Mouse (Mus musculus): ENCODE measurements around the gene Jak3.
"Not testable (repeated sequence)": the region's sequence is repeated elsewhere in the genome, so short reads cannot be mapped to it uniquely, and the experiment has no call there.

Jak3 gene

GRCm38 (mm10) chr8:71687616-71688015 is 11.5 kb downstream of the Jak3 start:
- peak; percentile 5 for DNase-seq

- no peak for DNase-seq
Measured at GRCm38 (mm10) chr8:71689028-71689427, 12.9 kb downstream of the Jak3 start, which contains the start of gene Insl3. TSS of gene Insl3 (plus strand) at chr8:71689214.

DNA sequence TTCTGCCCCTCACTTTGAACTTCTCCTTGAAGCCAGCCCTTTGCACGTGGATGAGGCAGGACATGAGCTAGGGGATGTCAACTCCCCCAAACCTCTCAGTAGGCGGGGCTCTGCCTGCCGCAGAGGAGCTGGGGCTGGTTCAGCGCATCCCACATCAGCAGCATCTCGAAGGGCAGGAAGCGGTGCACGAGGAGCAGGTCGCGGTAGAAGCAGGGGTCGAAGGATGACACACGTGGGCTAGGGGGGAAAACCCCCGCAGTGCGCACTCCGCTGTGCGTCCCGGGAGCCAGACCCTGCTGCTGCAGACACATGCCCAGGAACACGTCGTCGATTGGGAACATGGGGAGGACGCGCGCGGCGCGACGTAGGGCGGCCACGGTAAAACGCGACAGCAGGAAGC is 16.4 kb downstream of the Jak3 start:
- DNase-seq, result peak; percentile 5

- peak; percentile 15 for DNase-seq
Measured at GRCm38 (mm10) chr8:71693166-71694041, 17.3 kb downstream of the Jak3 start.

DNA sequence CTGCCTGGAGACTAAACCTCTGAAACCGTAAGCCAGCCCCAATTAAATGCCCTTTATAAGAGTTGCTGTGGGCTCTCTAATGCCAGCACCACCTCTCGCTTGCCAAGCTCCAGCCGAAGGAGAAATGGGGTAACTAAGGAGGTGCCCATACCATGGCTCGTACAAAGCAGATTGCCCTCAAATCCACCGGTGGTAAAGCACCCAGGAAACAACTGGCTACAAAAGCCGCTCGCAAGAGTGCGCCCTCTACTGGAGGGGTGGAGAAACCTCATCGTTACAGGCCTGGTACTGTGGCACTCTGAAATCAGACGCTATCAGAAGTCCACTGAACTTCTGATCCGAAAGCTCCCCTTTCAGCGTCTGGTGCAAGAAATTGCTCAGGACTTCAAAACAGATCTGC is 19.4 kb downstream of the Jak3 start:
- DNase-seq, result not testable (repeated sequence)

GRCm38 (mm10) chr8:71700493-71701269 is 24.6 kb downstream of the Jak3 start:
- DNase-seq, result no peak

DNA sequence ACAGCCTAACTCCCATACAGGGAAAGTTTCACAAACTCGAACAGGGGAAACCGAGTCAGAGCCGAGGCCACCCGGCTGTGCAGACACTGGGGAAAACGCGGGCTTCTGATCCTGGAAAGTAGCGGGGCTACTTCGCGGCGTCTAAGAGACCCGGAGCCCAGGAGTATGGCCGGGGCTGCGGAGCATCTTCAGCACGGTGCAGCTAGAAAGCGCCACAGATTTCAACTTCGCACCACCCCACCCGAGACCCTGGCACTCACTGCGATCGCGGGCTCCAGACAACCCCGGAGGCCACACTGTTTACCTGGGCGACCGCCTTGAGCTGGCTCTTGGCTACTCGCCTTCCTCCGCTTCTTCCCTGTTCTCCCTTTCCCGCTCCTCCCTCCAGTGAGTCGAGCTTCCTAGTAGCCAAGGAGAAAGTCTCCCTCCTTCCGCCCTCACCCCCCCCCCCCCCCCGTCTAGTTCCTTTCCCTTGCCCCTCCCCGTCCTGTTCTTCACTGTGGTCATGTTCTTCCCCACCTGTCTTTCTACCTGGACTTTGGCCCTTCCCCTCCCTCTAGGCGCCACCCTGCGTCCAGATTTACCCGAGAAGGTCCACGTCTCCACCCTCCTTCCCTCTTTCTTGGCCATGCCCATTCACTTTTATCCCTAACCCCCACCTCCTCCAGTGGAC is 25.5 kb downstream of the Jak3 start, which contains the start of gene B3gnt3:
Gene B3gnt3, minus strand, starts transcription at position 376 of the 673 bp plus-strand sequence.
- no peak for DNase-seq

- DNase-seq, result no peak
Measured at GRCm38 (mm10) chr8:71702087-71702432, 26.0 kb downstream of the Jak3 start.

- DNase-seq, result no peak
Measured at GRCm38 (mm10) chr8:71702923-71703322, 26.8 kb downstream of the Jak3 start.

DNA sequence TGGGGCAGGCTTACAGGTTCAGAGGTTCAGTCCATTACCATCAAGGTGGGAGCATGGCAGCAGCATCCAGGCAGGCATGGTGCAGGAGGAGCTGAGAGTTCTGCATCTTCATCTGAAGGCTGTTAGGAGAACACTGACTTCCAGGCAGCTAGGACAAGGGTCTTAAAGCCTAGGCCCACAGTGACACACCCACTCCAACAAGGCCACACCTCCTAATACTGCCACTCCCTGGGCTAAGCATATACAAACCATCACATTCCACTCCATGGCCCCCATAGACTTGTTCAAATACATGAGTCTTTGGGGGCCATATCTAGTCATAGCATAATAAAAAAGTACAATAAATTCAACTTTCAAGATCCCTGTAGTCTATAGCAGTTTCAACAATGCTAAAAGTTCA is 27.3 kb downstream of the Jak3 start:
- not testable (repeated sequence) for DNase-seq

DNA sequence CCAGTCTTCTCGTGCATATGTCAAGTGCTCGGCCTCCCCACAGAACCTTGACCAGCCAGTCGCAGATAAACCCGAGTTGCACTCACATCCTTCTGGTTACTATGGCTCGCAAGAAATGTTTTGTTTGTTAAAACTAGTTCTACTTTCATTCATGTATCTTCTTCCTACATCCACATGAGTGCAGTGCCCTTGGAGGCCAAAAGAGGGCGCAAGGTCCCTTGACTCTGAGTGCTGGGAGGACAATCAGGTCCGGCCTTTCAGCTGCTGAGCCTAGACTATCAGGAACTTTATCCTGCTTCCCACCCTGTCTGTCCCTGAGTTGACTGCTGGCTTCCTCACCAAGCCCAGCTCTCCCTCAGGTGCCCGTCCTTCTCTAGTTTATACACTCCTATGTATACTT is 31.8 kb downstream of the Jak3 start:
- peak; percentile 44 for DNase-seq

GRCm38 (mm10) chr8:71709134-71709799 is 33.2 kb downstream of the Jak3 start:
- no peak for DNase-seq

DNA sequence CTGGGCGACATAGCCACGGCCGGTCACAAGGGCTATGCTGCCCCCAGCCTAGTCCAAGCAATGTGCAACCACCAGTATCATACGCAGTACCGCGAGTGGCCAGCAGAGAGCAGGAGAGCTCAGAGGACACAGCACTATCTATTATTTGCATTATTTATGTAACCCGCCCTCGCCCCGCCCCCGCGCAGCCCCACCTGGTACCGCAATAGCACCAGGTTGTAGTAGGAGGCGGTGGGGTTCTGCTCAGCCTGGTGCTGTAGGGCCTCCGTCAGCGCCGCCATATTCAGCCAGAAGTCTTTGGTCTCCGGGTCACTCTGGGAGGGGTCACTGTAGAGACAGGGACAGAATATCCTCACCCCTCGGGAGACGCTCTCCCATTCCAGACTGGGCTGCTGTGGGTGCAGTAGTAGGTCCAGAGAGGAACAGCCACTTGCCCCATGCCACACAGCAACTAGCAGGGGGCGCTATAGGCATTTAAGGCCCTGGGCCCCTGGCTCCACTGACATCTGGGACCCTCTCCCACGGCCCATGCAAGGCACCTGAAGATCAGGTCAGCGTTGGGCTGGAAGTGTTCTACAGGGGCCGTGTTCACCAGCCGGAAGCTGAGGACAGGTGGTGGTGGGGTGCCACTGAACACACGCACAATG is 33.8 kb downstream of the Jak3 start:
- DNase-seq, result peak; percentile 91

DNA sequence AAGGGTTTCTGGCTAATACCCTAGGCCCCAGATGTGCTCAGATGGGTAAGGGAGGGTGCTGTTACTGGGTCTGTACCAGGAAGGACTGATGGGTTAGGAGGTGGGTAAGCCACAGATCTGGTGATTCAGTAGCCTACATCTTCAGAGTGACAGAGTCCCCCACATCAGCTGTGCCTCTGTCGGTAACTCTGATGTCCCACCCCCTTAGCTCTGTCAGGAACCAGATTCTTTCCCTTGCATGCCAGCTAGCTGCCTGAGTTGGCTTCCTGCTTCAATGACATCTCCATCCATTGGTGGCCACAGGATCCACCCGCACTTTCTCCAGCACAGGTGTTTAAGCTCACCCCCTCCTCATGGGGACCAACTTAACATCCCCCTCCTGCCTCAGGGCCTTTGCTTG is 35.5 kb downstream of the Jak3 start:
- no peak for DNase-seq

DNA sequence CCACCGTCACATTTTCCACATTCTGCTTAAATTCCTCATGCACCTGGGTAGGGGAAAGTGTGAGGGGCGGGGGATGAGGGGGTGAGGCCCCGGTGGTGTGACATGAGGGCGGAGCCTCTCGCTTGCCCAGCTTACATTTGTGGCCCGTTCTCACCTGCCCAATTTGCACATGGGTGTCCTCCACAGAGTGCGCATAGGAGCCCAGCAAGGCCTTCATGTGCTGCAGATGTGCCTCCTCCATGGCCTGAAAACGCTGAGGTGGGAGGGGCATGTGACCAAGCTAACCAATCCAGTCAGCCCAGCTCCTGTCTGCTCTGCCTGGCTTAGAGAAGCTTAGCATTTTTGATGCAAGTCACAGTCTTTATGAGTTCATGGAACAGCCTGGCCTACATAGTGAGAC is 39.4 kb downstream of the Jak3 start:
- peak; percentile 16 for DNase-seq

- DNase-seq, result no peak
Measured at GRCm38 (mm10) chr8:71716561-71717053, 40.5 kb downstream of the Jak3 start.

DNA sequence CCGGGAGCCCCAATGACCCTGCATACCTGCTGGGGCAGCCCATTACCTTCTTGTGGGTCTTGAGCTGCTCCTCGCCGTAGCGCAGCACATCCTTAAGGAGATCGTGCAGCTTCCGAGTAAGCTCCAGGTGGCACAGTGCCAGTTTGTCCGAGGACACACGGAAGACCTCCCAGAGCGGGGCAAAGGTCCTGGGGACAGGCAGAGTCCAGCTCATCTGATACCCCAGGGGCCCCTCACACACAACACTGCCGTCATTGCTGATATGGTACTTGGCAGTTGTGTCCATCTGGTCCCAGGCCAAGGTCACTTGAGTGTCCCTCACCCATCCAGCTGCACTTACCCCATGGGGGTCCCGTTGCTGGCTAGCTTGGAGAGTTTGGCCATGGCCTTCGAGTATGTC is 41.0 kb downstream of the Jak3 start:
- peak; percentile 30 for DNase-seq

- no peak for DNase-seq
Measured at GRCm38 (mm10) chr8:71718252-71718651, 42.2 kb downstream of the Jak3 start.

DNA sequence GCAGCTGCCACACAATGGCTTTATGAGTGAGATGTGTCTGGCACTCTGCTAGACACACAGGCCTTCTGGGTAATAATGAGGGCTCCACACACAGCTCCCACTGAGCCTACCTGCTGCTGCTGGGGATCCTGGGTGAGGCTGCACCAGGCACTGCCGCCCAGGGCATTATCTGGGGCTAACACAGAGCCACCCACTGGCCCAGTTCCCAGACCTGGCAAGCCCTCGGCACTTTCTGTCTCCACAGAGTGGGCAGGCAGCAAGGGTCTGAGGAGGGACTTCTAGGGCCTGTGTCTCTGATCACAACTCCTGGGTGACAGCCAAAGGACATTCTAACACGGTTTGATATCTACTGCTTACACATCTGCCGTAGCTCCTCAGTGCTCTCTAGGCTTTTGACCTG is 43.1 kb downstream of the Jak3 start:
- DNase-seq, result peak; percentile 54

DNA sequence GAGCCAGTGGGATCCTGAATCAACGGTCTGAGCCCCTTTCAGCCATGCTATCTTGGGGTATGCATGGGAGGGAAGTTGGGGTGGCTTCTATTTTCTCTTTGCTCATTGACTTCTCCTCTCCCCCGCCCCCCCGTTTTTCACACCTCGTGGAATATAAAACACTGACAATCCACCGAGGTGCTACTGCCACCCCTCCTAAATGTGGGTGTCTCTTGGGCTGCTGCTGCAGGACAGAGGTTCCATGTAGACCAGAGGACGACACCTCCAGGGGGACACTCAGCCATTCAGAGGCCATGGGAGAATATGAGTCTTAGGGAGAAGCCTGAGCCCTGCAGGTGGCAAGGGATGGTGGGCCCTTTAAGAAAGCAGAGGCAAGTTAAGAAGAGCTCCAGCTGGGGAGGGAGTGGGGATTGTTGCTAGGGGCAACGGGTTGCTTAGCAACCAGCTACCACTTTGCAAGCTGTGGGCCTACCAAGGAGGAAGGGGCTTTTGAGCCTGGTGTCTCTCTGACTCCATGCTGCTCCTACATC is 43.9 kb downstream of the Jak3 start:
- DNase-seq, result peak; percentile 17

DNA sequence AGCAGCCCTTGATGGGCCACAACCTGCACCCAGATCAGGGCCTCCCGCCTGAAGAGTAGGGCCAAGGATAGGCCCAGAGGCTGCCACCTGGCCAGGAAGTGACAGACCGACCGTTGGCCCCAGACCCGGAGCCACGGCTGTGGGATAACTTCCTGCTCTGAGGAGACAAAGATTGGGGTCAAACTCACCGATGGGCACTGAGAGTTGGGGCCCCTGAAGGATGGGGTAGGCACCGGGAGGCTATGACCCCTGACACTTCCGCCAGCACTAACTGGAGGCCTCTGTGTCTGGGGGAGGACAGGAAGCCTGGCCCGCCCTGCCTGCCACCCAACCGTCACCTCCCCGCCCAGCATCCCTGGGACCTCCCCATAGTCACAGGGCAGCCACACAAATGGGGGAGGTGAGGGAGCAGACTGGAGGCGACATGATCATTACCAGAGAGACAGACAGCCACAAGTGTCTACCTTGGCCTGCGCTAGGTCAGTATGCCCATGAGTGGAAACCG is 47.0 kb downstream of the Jak3 start:
- DNase-seq, result peak; percentile 40

- DNase-seq, result peak; percentile 57
Measured at GRCm38 (mm10) chr8:71724389-71724788, 48.3 kb downstream of the Jak3 start.
